Mouse (Mus musculus) brain, adult 2 months (tissue): Measurements from ENCODE around the gene Gdf15.

Experiments
- DNase-seq: peaks from one replicate; pipeline ENCODE4 v3.0.0; 2011; ENCODE audit warnings: low read depth, low spot score

Gdf15 gene

GRCm38 (mm10) chr8:70632346-70632892 is at the start of gene Gdf15:
Gdf15 (minus strand) TSS chr8:70632456.
- DNase-seq: no peak

GRCm38 (mm10) chr8:70681410-70681809 is 49.2 kb upstream of the Gdf15 start:
- no peak for DNase-seq

- DNase-seq: no peak
Observed at GRCm38 (mm10) chr8:70680039-70680438, 47.8 kb upstream of the Gdf15 start.

- DNase-seq: no peak
Observed at GRCm38 (mm10) chr8:70679404-70679803, 47.1 kb upstream of the Gdf15 start.

GRCm38 (mm10) chr8:70678679-70679078 is 46.4 kb upstream of the Gdf15 start:
- DNase-seq: no peak

- no peak for DNase-seq
Observed at GRCm38 (mm10) chr8:70677451-70678080, 45.3 kb upstream of the Gdf15 start.

GRCm38 (mm10) chr8:70675336-70675735 is 43.1 kb upstream of the Gdf15 start:
- no peak for DNase-seq

GRCm38 (mm10) chr8:70674716-70675115 is 42.5 kb upstream of the Gdf15 start:
- no peak for DNase-seq

- DNase-seq: no peak
Observed at GRCm38 (mm10) chr8:70674109-70674508, 41.9 kb upstream of the Gdf15 start.

GRCm38 (mm10) chr8:70673079-70673856 is 41.0 kb upstream of the Gdf15 start, which contains the start of gene Lsm4:
Lsm4 (plus strand) TSS chr8:70673248.
- DNase-seq: peak; percentile 100

GRCm38 (mm10) chr8:70672325-70673078 is 40.2 kb upstream of the Gdf15 start:
- no peak for DNase-seq

- DNase-seq: no peak
Observed at GRCm38 (mm10) chr8:70671615-70672324, 39.5 kb upstream of the Gdf15 start.

- DNase-seq: peak; percentile 73
Observed at GRCm38 (mm10) chr8:70667071-70667470, 34.8 kb upstream of the Gdf15 start.

GRCm38 (mm10) chr8:70665599-70665998 is 33.3 kb upstream of the Gdf15 start:
- DNase-seq: no peak

- no peak for DNase-seq
Observed at GRCm38 (mm10) chr8:70664631-70665030, 32.4 kb upstream of the Gdf15 start.

- DNase-seq: no peak
Observed at GRCm38 (mm10) chr8:70663691-70664090, 31.4 kb upstream of the Gdf15 start.

- DNase-seq: no peak
Observed at GRCm38 (mm10) chr8:70660273-70660725, 28.0 kb upstream of the Gdf15 start, which contains the start of gene Pgpep1. Pgpep1 (minus strand) TSS chr8:70660388.

GRCm38 (mm10) chr8:70659604-70660272 is 27.5 kb upstream of the Gdf15 start:
- peak; percentile 77 for DNase-seq

- DNase-seq: no peak
Observed at GRCm38 (mm10) chr8:70658897-70659603, 26.8 kb upstream of the Gdf15 start.

- DNase-seq: no peak
Observed at GRCm38 (mm10) chr8:70657739-70658138, 25.5 kb upstream of the Gdf15 start.
